Mouse (Mus musculus) testis, postnatal 14 days (tissue): ENCODE data around the gene Borcs5.
A peak's percentile ranks its signal among the peaks of the same experiment; 100 is the strongest.
"Not testable (repeated sequence)": the region's sequence is repeated elsewhere in the genome, so short reads cannot be mapped to it uniquely, and the experiment has no call there.

ENCODE experiments used
- DNase-seq: peaks from one replicate; pipeline ENCODE4 v3.0.0; 2021; ENCODE audit warnings: low spot score

Gene Borcs5

DNA sequence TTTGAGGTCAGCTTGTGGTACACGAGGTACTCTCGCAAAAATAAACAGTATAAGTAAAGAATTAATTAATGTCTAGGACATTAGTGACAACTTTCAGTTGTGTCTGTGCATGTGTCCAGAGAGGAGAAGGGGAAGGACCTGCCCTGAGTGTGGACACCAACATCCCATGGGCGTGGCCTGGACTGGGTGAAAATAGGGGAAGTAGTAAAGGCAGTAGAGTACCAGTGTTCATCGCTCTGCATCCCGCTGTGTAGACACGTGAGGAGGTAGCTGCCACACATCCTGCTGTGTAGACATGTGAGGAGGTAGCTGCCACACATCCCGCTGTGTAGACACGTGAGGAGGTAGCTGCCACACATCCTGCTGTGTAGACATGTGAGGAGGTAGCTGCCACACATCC, 34.4 kb downstream of the Borcs5 start:
- not testable (repeated sequence) for DNase-seq

DNA sequence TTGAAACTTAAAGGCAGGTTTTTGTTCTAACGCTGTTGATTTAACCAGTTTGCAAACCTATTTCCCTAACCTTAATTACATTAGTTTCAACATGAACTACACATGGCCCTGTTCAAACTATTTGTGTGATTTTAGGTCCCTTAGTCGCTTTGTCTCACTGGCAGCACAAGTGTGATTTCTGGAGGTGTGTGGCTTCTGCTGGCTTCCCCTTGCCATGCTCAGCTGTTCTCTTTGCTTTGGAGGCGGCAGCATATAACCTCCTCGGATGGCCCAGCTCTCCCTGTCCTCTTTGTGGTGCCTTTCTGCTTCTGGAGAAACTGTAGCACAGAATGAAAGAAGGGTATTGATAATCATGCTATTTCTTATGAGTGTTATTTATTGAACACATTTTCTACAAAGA, 38.2 kb downstream of the Borcs5 start:
- no peak for DNase-seq

DNA sequence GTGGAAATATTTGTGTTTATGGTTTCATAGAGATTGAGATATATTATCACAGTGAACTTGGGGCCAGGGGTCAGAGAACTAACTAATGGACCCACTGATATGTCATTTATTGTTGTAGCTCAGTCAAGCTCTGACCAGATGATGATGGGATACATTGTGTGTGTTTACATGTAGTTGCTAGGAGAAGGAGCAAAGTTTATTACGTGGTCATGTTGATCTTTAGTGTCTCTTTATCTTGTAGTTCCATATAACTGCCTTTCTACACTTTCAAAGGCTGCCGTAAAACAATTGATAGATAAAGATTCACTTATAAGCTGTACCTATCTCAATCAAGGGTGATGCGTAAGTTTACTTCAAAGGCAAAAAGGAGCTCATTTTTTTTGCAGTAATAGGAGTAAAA, 38.7 kb downstream of the Borcs5 start:
- no peak for DNase-seq

DNA sequence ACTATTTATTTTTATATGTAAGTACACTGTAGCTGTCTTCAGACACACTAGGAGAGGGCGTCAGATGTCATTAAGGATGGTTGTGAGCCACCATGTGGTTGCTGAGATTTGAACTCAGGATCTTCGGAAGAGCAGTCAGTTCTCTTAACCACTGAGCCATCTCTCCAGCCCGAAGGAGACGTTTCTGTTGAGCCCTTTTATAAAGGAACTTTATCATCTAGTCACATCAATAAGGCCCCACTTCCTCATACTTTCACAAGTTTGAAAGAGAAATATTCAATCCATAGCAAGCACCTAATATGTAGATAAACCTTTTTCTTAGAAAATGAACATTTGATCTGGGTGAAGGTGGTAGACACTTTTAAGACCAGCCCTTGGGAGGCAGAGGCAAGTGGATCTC, 40.0 kb downstream of the Borcs5 start:
- not testable (repeated sequence) for DNase-seq

DNA sequence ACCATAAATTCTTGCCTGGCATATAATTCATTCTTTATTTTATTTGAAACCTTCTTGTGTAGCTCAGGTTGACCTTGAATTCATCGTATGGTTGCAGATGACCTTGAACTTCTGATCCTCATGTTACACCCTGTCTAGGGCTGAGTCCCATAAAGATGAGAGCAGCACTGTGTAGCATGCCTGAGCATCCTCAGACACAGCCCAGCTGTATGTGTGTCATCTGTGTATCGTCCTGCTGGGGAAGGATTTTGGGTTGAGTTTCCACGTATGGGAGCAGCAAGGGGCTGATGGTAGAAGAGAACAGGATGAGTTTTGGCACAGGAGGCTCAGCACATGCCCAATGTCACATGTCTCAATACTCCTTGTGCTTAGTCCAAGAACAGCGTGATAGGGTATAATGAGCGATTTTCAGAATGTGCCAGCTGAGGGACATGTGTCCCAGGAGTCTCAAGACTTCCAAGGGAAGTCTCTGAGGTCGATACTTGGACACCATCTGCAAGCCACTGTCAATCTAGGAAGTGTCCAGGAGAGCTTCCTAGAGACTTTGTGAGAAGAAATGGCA, 45.1 kb downstream of the Borcs5 start:
- DNase-seq = no peak

DNA sequence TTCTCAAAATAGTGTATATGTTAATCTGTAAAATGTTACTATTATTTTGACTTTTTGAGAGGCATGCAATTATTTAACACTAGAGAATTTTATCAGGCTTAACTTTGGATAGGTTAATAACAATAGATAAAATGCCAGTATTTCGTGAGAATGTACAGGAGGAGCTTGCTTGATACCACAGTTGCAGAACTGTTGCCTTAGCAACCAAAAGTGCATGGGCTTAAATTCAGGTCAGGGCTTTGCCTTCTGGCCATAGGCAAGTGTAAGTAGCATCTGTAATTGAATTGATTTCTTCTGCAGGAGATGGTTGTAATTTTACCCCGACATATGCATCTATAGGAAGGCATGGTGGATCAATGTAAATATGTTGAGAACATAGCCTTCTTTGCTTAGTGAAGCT, 45.7 kb downstream of the Borcs5 start:
- no peak for DNase-seq

DNA sequence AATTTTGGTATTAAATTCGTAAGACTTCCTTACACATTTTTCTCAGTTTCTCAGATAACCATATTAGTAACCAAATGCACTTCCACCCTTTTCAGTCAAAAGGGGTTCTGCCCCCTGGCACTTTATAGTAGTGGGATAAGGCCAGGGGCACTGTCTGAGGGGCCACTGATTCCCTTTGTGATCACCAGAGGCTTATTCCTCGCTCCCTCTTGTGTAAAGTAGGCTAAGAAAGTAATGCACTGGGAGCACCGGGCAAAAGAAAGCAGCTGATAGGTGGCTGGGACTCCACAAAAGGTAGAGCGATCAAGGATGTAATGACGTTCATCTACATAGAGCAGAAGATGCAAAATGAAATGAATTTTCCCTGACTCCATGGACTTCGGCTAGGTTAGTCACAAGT, 46.2 kb downstream of the Borcs5 start:
- DNase-seq = no peak

DNA sequence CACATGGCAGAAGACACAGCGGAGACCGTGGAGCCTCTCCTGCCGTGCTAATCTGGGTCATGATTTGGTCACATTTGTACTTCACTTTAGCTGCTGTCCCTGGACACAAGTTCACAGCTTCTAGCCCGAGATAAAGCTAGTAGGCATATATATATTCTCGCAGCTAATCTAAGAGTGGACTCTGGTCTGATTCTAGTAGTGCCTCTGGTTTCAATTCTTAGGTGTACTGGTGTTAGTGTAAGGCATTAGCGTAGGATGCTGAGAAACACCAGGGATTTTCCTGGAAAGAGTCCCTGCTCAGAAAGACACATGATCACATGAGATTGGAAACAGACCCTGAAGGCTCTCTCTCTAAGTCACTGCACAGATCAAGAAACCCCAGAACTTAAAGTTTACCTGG, 55.2 kb downstream of the Borcs5 start:
- DNase-seq = no peak

DNA sequence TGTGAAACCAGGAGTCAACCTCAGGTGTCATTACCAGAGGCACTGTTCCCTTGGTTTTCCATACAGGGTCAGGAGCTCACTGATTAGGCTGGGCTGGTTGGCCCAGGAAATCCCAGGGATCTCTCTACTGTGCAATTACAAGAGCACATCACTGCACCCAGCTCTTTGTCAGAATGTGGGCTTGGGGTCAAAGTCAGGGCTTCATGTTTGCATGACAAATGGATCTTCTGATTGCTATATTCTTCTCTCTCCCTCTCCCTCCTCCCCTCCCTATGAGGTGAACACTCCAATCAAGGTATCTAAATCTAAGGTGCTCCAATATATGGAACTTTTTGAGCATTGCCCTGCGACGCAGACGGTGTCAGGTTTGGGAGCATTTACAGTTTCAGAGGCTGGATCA, 55.7 kb downstream of the Borcs5 start:
- no peak for DNase-seq

DNA sequence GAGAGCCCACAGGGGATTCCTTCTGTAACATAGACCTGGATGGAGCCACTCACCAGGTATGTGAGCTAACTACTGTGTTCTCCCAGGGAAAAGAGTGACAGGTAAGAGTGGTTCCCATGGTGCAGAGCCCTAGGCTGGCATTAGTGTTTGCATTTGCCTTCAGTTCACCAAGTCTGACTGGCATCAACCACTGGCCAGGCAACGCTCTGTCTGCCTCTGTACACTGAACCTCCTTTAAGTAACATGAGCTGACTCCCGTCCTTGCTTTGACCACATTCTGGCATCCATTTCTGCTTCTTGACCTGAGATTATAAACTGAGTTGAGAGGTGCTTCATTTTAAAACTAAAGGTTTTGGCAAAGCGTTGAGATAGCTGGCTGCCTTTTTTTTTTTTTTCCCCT, 56.3 kb downstream of the Borcs5 start:
- no peak for DNase-seq

DNA sequence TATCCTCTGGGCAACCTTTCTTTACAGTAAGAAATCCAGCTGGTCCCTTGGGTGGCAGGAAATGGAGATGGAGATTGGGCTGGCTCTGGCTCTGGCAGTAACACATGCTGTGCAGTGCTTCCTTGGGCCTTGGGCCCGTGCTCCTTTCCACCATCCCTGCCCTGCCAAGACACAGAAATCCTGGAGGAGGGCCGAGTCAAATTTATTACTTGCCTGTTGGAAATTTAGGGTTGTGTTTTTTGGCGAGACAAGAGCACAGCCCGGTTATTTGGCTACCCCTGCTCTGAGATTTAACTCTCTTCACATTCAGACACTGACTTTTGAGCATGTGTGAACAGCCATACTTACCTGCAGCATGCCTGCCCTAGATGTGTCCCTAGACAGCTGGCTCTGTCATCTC, 56.8 kb downstream of the Borcs5 start:
- DNase-seq = peak; percentile 40

DNA sequence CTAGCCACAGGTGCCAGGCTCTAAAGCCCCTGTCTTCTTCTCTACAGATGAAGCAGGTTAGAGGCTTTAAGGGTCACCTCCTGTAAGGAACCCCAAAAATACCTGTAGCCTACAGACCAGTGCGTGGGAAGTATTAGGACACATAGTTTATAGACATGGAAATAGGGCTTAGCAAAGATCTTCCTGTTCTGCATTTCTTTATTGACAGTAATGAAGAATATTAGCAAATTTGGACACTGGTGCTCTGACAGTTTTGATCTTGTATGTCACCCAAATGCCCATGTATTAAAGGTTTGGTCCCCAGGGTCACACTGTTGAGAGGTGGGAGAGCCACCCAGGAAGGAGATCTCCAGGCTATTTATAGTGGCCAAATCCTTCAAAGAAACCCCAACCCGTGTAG, 57.2 kb downstream of the Borcs5 start:
- no peak for DNase-seq

DNA sequence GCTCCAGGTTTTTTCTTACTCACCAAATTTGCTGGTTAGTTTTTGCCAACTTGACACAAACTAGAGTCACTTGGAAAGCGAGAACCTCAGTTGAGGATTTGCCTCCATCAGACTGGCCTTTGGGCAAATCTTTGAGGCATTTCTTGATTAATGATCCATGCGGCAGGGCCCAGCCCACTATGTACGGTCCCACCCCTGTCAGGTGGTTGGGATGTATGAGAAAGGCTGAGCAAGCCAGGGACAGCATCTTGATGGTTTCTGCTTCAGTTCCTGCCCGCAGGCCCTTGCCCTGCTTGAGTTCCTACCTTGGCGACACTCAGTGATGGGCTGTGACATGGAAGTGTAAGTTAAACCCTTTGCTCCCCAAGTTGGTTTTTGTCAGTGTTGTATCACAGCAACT, 58.9 kb downstream of the Borcs5 start:
- no peak for DNase-seq

DNA sequence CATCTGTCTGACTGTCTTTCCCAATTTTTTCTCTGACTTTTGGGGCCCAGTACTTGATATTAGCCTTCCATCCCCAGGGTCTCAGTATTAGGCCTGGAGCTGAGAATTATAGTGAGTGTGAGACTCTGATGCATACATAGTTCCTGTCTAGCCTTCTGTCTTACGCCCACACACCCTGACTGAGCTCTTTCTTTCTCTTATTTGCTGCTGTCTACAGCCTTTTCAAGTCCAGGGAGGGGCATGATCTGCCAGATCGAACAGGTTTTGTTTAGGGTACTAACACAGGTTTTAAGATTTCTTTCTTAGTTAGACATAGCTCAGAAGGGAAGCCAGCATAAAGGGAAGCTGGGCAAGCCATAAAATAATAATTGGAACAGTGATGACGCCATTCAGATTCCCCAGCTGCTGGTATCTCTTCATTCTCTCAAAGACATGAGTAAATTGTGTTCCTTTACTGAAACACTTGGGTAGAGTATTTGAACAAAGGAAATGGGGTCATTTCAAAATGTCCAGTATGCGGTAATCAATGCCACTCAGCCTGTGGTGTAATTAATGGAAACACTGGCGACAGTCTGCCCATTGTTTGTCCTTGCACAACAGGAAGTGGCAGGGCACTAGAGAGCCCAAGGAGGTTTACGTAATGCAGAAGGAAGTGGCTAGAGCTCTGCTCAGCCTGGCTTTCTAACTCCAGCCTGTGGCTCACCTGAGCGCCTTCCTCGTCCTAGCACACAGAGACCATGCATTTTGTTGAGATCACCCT, 61.3 kb downstream of the Borcs5 start:
- DNase-seq = no peak

DNA sequence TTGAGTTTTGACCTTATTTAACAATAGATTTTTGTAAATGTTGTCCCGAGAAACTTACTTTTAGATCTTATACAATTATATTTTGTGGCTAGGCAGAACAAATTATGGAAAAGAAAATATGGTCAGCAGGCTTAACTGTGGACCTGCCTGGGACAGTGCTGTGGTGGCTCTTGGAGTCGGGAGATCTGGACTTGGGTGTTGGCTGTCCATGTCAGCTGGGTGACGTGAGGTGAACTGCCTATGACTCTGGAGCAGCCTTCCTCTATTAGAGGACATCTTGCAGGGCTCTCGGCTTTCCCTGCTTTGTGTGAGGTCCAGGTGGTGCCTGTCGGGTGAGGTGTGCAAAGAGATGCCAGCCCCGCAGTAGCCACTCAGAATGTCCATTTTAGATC, 61.9 kb downstream of the Borcs5 start:
- no peak for DNase-seq

DNA sequence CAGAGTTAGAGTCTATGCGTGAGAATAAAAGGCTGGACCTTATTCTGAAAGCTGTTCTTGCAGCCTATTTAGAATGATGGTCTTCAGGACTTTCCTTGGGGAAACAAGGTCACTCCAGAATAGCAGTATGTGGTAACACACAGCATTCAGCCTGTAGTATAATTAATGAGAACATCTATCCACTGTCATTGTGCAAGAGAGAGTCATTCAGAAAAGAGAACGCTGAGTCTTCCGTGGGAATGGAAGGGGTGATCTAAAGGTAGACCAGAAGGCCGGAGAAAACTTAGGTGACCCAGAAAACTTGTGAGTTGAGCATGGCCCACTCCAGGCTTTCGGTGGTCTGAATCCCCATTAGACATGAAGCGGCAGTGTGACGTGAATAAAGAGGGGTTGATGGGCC, 62.9 kb downstream of the Borcs5 start:
- DNase-seq = no peak

DNA sequence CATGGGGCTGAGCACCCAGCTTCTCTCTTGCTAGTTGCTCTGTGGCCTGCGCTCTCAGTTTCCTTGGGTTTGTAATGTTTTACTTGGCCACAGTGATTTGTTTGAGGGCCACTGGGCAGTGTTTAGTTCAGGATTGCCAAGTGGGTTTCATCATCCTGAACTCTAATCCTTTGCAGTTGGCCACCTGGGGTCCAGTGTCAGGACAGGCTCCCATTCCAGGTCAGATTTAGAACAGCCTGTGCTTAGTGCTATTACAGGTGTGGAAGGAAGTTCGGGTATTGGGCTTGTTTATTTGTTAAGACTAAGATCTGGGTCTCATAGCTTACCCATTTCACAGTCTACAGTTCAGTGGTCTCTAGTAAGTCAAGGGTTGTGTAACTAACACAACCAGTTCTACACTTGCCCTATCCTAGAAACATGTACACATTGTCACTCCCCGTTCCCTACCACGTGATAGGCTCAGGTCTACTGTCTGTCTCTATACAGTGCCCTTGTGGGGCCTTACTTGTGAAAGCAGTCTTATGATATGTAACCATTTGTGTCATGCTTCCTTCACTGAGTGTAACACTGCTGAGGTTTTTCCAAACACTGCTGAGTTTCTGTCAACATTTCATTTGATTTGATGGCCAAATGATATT, 63.9 kb downstream of the Borcs5 start:
- DNase-seq = no peak

DNA sequence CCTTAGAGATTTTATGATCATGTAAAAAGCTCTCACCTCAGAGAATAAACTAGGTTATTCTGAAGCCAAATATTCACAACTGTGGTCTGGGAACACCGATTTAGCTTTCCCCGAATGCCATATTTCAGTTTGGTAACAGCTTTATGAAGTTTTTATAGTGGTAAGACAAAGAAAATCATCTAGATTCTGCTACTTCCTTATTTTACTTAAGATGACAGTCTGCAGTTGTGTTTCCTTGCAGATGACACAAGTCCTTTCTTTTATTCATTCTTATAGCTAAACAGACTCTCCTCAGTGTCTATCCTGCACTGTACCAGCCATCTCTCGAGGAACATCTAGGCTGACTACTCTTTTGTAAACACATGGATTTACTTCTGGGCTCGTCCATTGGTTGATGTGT, 67.2 kb downstream of the Borcs5 start:
- no peak for DNase-seq

DNA sequence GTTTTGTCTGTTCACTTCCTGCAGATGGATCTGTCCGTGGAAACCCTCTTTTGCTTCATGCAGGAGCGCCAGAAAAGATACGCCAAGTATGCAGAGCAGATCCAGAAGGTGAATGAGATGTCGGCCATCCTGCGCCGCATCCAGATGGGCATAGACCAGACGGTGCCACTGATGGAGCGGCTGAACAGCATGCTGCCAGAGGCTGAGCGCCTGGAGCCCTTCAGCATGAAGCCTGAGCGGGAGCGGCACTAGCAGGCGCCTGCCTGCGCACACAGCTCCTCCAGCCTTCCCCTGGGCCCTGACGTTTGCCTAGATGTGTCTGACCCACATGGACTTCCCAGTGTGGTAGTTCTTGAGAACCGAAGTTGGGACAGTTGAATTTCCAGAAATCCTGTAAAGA, 70.7 kb downstream of the Borcs5 start:
- no peak for DNase-seq

DNA sequence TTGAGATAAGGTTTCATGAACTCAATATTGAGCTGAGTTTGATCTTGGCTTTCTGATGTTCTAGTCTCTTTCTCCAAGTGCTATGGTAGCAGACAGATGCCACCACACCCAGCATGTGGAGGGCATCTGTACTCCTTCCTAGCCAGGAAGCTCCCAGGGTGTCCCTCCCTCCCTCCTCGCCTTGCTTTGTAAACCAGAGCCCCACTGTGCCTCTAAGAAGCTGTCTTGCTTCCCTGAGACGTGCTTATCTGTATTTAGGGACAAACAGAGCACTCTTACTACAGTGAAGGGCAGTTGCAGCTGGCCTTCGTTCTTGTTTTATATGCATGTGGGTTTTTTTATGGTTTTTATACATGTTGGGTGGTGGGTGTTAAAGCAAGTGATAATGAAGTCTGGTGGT, 74.0 kb downstream of the Borcs5 start:
- DNase-seq = no peak

DNA sequence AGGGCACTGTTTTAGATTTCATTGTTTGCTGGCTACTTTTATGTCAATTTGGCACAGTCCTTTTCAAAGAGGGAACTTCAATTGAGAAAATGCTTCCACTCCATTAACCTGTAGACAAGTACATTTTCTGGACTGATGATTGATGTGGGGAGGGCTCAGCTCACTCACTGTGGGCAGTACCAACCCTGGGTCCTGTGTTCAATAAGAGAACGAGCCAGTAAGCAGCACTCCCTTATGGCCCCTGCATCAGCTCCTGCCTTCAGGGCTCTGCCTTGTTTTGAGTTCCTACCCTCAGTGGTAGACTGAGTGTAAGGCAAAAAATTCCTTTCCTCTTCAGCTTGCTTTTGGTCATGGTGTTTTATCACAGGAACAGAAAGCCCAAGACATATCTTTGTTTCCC, 74.6 kb downstream of the Borcs5 start:
- no peak for DNase-seq

DNA sequence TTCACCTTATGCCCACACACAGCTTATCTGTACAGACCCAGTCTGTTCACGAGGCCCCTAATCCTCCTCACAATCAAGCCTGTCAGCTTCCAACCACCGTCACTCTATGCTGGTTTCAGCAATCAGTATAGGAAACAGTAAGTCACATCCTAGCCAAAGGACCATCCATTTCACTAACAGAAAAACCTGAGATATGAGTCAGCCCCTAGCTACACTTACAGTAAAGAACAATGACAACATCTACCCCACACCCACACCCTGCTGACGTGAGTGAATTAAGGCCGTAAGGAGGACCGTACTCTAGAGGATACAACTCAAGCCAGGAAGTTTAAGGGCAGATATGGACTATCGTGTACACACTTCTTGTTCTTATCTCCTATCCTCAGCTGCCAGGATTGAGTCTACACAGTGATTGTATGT, 76.9 kb downstream of the Borcs5 start:
- no peak for DNase-seq

DNA sequence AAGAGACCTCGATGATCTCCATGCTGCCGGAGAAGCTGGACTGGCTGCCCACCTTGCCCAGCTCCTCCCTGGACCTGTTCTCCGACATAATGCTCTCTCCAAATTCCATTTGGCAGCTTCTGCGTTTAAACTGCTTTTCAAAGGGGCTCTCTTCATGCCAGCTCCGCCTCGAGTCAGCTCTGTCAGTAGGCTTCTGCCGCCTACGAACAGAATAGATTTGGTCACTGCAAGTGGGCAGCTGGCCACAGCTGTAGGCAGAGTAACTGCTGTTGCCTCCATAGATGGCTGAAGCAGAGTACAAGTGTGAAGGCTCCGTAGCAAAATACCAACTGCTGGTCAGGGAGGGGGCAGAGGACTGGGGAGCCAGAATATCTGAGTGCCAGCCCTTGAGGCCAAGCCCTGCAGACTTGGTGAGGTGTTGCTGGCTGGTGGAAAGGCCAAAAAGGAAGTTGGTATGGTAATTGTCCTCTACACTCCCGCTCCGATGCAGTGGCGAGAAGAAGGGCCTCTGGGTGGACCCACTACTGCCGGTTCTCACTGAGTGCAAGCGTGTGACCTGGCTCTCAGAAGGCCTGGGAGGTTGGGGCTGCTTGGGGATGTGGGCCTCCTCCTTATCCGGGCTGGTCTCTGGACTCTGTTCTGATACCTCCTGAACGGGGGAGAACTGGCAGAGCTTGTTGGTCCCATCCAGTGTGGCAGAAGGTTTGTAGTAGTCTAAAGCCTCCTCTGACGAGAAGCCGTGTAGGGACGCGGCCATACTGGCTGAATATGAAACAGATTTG, 78.8 kb downstream of the Borcs5 start:
- DNase-seq = no peak
